Mouse (Mus musculus) layer of hippocampus, adult 8-10 months (tissue): ENCODE data around the gene Gstp3. TPM values are rescaled to one million over a fixed set of nuclear protein-coding genes. Genes with fewer than 3 reads are reported as not detected.

Experiments used
- total RNA-seq, 4 experiments: library from RNA; stranded (reverse); gene quantifications; 2 replicates each; pipeline ENCODE4 v1.2.4; 2022

Gene Gstp3
- total RNA-seq, 4 experiments from 2014 or later = not detected

Other genes with a start within 250 kb of the Gstp3 start
- 100 to 1,000 TPM in 2 of 4 experiments, 10 to 100 TPM in 2; 77.7 to 128 (median 104) TPM for gene Chka, start 207.8 kb downstream of the Gstp3 start, total RNA-seq
- 10 to 100 TPM; 19.4 to 39.9 (median 30.6) TPM for gene Tcirg1, start 152.4 kb downstream of the Gstp3 start, total RNA-seq
- gene Ndufs8, start 146.8 kb downstream of the Gstp3 start, total RNA-seq = 100 to 1,000 TPM; 114 to 145 (median 126) TPM
- 1 to 10 TPM; 3.5 to 7.6 (median 5.5) TPM for gene Aldh3b1, start 129.8 kb downstream of the Gstp3 start, total RNA-seq
- 10 to 100 TPM; 12.1 to 49.4 (median 31.1) TPM for gene Unc93b1, start 124.4 kb downstream of the Gstp3 start, total RNA-seq
- gene Aldh3b3, start 100.9 kb downstream of the Gstp3 start, total RNA-seq = not detected
- gene Aldh3b2, start 87.2 kb downstream of the Gstp3 start, total RNA-seq = 1 to 10 TPM in 2 of 4 experiments, under 1 TPM in 2; 0.47 to 1.3 (median 0.90) TPM
- gene Acy3, start 73.0 kb downstream of the Gstp3 start, total RNA-seq = 1 to 10 TPM; 1.5 to 2.7 (median 1.7) TPM
- gene Tbx10, start 66.8 kb downstream of the Gstp3 start, total RNA-seq = not detected
- 1 to 10 TPM; 7.7 to 9.4 (median 8.7) TPM for gene Nudt8, start 59.0 kb downstream of the Gstp3 start, total RNA-seq
- gene Gm49405, start 58.9 kb downstream of the Gstp3 start, total RNA-seq = 1 to 10 TPM in 3 of 4 experiments, under 1 TPM in 1; 0.86 to 2.4 (median 1.7) TPM
- 1 to 10 TPM; 1.6 to 3.5 (median 3.0) TPM for gene Doc2g, start 56.3 kb downstream of the Gstp3 start, total RNA-seq
- 100 to 1,000 TPM; 246 to 277 (median 263) TPM for gene Ndufv1, start 46.8 kb downstream of the Gstp3 start, total RNA-seq
- gene Gstp1, start 21.6 kb downstream of the Gstp3 start, total RNA-seq = 100 to 1,000 TPM; 395 to 468 (median 434) TPM
- 10 to 100 TPM; 44.8 to 75.0 (median 48.9) TPM for gene Gstp2, start 13.5 kb downstream of the Gstp3 start, total RNA-seq
- not detected for gene Cabp2, start 22.0 kb upstream of the Gstp3 start, total RNA-seq
- 10 to 100 TPM; 27.6 to 38.9 (median 31.5) TPM for gene Cdk2ap2, start 37.6 kb upstream of the Gstp3 start, total RNA-seq
- gene Pitpnm1, start 40.4 kb upstream of the Gstp3 start, total RNA-seq = 100 to 1,000 TPM; 180 to 200 (median 193) TPM
- 100 to 1,000 TPM; 117 to 127 (median 123) TPM for gene Aip, start 66.3 kb upstream of the Gstp3 start, total RNA-seq
- gene Gpr152, start 80.2 kb upstream of the Gstp3 start, total RNA-seq = under 1 TPM in 1 of 4 experiments, not detected in 3; 0.07 TPM
- under 1 TPM in 1 of 4 experiments, not detected in 3; 0.68 TPM for gene Cabp4, start 84.5 kb upstream of the Gstp3 start, total RNA-seq
- 10 to 100 TPM; 83.8 to 99.0 (median 98.2) TPM for gene Coro1b, start 89.0 kb upstream of the Gstp3 start, total RNA-seq
- gene Ptprcap, start 94.0 kb upstream of the Gstp3 start, total RNA-seq = 1 to 10 TPM; 1.3 to 4.4 (median 1.6) TPM
- gene Rps6kb2, start 103.8 kb upstream of the Gstp3 start, total RNA-seq = 10 to 100 TPM; 30.1 to 44.3 (median 41.1) TPM
- 10 to 100 TPM in 1 of 4 experiments, 1 to 10 TPM in 3; 6.3 to 10.1 (median 8.9) TPM for gene Carns1, start 115.9 kb upstream of the Gstp3 start, total RNA-seq
- 1 to 10 TPM in 3 of 4 experiments, under 1 TPM in 1; 0.66 to 2.0 (median 1.4) TPM for gene Tbc1d10c, start 131.7 kb upstream of the Gstp3 start, total RNA-seq
- 100 to 1,000 TPM; 255 to 271 (median 266) TPM for gene Ppp1ca, start 132.5 kb upstream of the Gstp3 start, total RNA-seq
- gene Rad9a, start 142.1 kb upstream of the Gstp3 start, total RNA-seq = 10 to 100 TPM in 2 of 4 experiments, 1 to 10 TPM in 2; 8.7 to 11.6 (median 9.7) TPM
- gene Clcf1, start 154.7 kb upstream of the Gstp3 start, total RNA-seq = 1 to 10 TPM in 3 of 4 experiments, under 1 TPM in 1; 0.70 to 3.3 (median 1.9) TPM
- not detected for gene AC109138.7, start 154.8 kb upstream of the Gstp3 start, total RNA-seq
- gene Pold4, start 172.3 kb upstream of the Gstp3 start, total RNA-seq = 10 to 100 TPM; 13.3 to 25.1 (median 18.5) TPM
- 10 to 100 TPM; 64.8 to 79.5 (median 68.0) TPM for gene Ssh3, start 209.6 kb upstream of the Gstp3 start, total RNA-seq
- 10 to 100 TPM; 60.3 to 77.2 (median 67.3) TPM for gene Ankrd13d, start 223.6 kb upstream of the Gstp3 start, total RNA-seq
- 100 to 1,000 TPM; 174 to 191 (median 186) TPM for gene Grk2, start 246.7 kb upstream of the Gstp3 start, total RNA-seq